Mouse (Mus musculus) spleen, adult 2 months (tissue): Measurements from ENCODE around the gene Saa2.

Source experiments
- CTCF ChIP-seq: fragments of 200-500 bp; IDR thresholded peaks from 2 replicates; pipeline ENCODE4 v1.5.1; 2011; ENCODE audit warnings: mild to moderate bottlenecking, inconsistent platforms; ENCODE audit not compliant: insufficient read depth, insufficient read length, insufficient replicate concordance; ENCODE audit errors: extremely low read depth
- POLR2A ChIP-seq: fragments of 200-500 bp; IDR thresholded peaks from 2 replicates; pipeline ENCODE4 v1.6.1; 2011; ENCODE audit warnings: low read depth, low read length, inconsistent platforms

DNA sequence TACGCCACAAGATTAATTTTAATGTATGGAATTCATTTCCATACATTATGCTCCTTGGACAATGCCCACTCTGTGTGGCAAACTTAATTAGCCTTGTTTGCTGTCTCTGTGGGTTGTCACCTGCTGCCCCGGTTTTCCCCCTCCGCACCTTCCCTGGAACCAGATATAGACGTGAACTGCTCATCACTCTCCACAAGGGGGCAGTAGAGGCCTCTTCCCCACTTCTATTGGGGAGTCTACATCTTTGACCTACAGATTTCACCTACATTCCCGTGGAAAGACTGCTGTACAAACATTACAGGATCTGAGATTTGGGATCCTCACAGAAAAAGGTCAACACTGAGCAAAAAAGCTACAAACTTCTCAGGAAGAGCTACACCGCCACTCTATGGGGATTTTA lies 37.1 kb upstream of the Saa2 start:
- TF ChIP-seq CTCF: peak; percentile 68; the same call in 1 of the 2 replicates
- no peak for TF ChIP-seq POLR2A
